Mouse (Mus musculus) ovary, postnatal 10 days (tissue): ENCODE data around the gene Emc4.

Experiments used
- DNase-seq: peaks from one replicate; pipeline ENCODE4 v3.0.0; 2022; ENCODE audit warnings: low spot score

Gene Emc4

GRCm38 (mm10) chr2:112339736-112340135, 28.1 kb downstream of the Emc4 start:
- no peak for DNase-seq

GRCm38 (mm10) chr2:112337211-112337610, 30.6 kb downstream of the Emc4 start:
- DNase-seq = no peak

GRCm38 (mm10) chr2:112332051-112332898, 35.6 kb downstream of the Emc4 start:
- DNase-seq = no peak

GRCm38 (mm10) chr2:112328069-112328777, 39.6 kb downstream of the Emc4 start:
- no peak for DNase-seq

- no peak for DNase-seq
Measured at GRCm38 (mm10) chr2:112318905-112319304, 48.9 kb downstream of the Emc4 start.

- DNase-seq = no peak
Measured at GRCm38 (mm10) chr2:112318227-112318626, 49.6 kb downstream of the Emc4 start.

- no peak for DNase-seq
Measured at GRCm38 (mm10) chr2:112315638-112316037, 52.2 kb downstream of the Emc4 start.
